Mouse (Mus musculus) ES-E14 (cell line): ENCODE results near the gene Olfr644.

ENCODE experiments used
- CHD2 ChIP-seq: IDR thresholded peaks from 2 replicates; pipeline ENCODE4 v1.6.1; 2014; ENCODE audit warnings: mild to moderate bottlenecking, low read depth, low read length, inconsistent platforms
- HCFC1 ChIP-seq: IDR thresholded peaks from 2 replicates; pipeline ENCODE4 v1.6.1; 2012; ENCODE audit warnings: low read length, inconsistent platforms, borderline replicate concordance; ENCODE audit not compliant: insufficient read depth
- MAFK ChIP-seq: IDR thresholded peaks from 2 replicates; pipeline ENCODE4 v1.6.1; 2014; ENCODE audit warnings: mild to moderate bottlenecking, low read depth, low read length, inconsistent platforms; ENCODE audit not compliant: insufficient read depth
- ZNF384 ChIP-seq: IDR thresholded peaks from 2 replicates; pipeline ENCODE4 v1.6.1; 2012; ENCODE audit warnings: low read depth, low read length, inconsistent platforms

DNA sequence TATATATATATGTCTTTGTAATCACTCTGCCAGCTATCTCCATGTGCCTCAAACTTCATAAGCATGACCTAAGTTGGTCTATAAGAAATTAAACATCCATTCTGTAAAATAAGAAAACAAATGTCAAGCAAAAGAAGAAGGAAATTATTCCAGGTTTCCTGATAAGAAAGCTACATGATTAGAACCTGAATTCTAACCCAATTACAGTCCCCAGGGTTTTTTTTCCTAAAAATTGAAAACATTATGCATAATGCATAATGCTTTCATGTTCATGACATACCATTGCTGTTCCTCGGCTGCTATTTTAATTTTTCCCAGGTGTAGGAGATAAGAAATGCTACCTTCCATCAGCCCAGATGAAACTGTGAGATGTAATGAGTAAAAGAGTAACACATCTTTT is 13.7 kb upstream of the Olfr644 start, which contains the start of gene Olfr645:
- TF ChIP-seq MAFK (no peak), CHD2 (no peak), HCFC1 (no peak), ZNF384 (no peak)
